Mouse (Mus musculus) embryonic facial prominence, embryonic 12.5 days (tissue): ENCODE data around the gene Arfip1. TPM values are rescaled to one million over a fixed set of nuclear protein-coding genes. Genes with fewer than 3 reads are reported as not detected.

Source experiments
- ATAC-seq: fragments of 200-750 bp; cut with Nextera tagmentation; 2 replicates; pipeline ENCODE4 v1.8.0; 2017; ENCODE audit not compliant: insufficient number of reproducible peaks, insufficient read depth, low FRiP score, low TSS enrichment
- H3K27ac ChIP-seq: fragments of 300-500 bp; sonication (generic); 2 replicates; pipeline ENCODE4 v1.5.1; 2016; ENCODE audit warnings: mild to moderate bottlenecking
- H3K27me3 ChIP-seq: fragments of 300-500 bp; sonication (generic); 2 replicates; pipeline ENCODE4 v1.6.1; 2016; ENCODE audit warnings: mild to moderate bottlenecking, moderate library complexity
- H3K36me3 ChIP-seq: fragments of 300-500 bp; sonication (generic); 2 replicates; pipeline ENCODE4 v1.6.1; 2016; ENCODE audit warnings: mild to moderate bottlenecking
- H3K4me1 ChIP-seq: fragments of 300-500 bp; sonication (generic); 2 replicates; pipeline ENCODE4 v1.6.1; 2016
- H3K4me2 ChIP-seq: fragments of 300-500 bp; sonication (generic); replicated peaks from 2 replicates; pipeline ENCODE4 v1.6.1; 2016; ENCODE audit warnings: mild to moderate bottlenecking, moderate library complexity
- H3K4me3 ChIP-seq: fragments of 300-500 bp; sonication (generic); 2 replicates; pipeline ENCODE4 v1.5.1; 2016; ENCODE audit warnings: mild to moderate bottlenecking
- H3K9ac ChIP-seq: fragments of 300-500 bp; sonication (generic); 2 replicates; pipeline ENCODE4 v1.6.1; 2016; ENCODE audit warnings: mild to moderate bottlenecking, moderate library complexity
- H3K9me3 ChIP-seq: fragments of 300-500 bp; sonication (generic); 2 replicates; pipeline ENCODE4 v1.6.1; 2016; ENCODE audit warnings: mild to moderate bottlenecking, moderate library complexity
- WGBS: fragments of 180-500 bp; shearing (Covaris S2); methylation state at CpG from one replicate; pipeline ENCODE4 v1.1.7; 2016; 5-methylcytosine and 5-hydroxymethylcytosine counted together
- polyA plus RNA-seq: library from polyadenylated mRNA; unstranded; fragments of >200 nt; fragmentation: Nextera tagmentation; extraction: Ambion mirVana; gene quantifications from 2 replicates; pipeline ENCODE4 v1.2.1, GENCODE M21; 2016

Gene Arfip1
- polyA plus RNA-seq, 1 experiment from 2014 or later: 39.6 TPM

GRCm38 (mm10) chr3:84524952-84525351, 57.5 kb downstream of the Arfip1 start:
- 90% methylated on average over 1 of the region's 1 CpGs for WGBS
- Histone ChIP-seq H3K9me3 (no peaks in the 10 kb centered on the region), H3K36me3 (peaks cover 7% of the 10 kb centered on the region; the same call in 1 of the 2 replicates), H3K27me3 (no peaks in the 10 kb centered on the region), H3K4me2 (no peak overlapping the region), H3K4me1 (no peaks in the 10 kb centered on the region), H3K9ac (no peak overlapping the region), H3K4me3 (no peak overlapping the region), H3K27ac (no peak overlapping the region)
- ATAC-seq: no peak

GRCm38 (mm10) chr3:84516163-84516562, 66.3 kb downstream of the Arfip1 start:
- no peak overlapping the region for H3K9ac ChIP-seq
- no peaks in the 10 kb centered on the region for H3K4me1 ChIP-seq
- no peak for ATAC-seq
- WGBS: 88% methylated on average over 3 of the region's 3 CpGs
- H3K27ac ChIP-seq: no peak overlapping the region
- no peak overlapping the region for H3K4me2 ChIP-seq
- no peaks in the 10 kb centered on the region for H3K27me3 ChIP-seq
- peaks cover 8% of the 10 kb centered on the region; the same call in 1 of the 2 replicates for H3K36me3 ChIP-seq
- H3K4me3 ChIP-seq: no peak overlapping the region
- no peaks in the 10 kb centered on the region for H3K9me3 ChIP-seq

- Histone ChIP-seq H3K36me3 (peaks cover 8% of the 10 kb centered on the region; the same call in 1 of the 2 replicates), H3K4me2 (no peak overlapping the region), H3K9ac (no peak overlapping the region), H3K27ac (no peak overlapping the region), H3K4me1 (no peaks in the 10 kb centered on the region), H3K27me3 (no peaks in the 10 kb centered on the region), H3K4me3 (no peak overlapping the region), H3K9me3 (no peaks in the 10 kb centered on the region)
- ATAC-seq: no peak
- WGBS: 72% methylated on average over 6 of the region's 6 CpGs
Measured at GRCm38 (mm10) chr3:84512774-84513515, 69.5 kb downstream of the Arfip1 start.

- no peak overlapping the region for H3K9ac ChIP-seq
- no peak for ATAC-seq
- H3K4me2 ChIP-seq: no peak overlapping the region
- H3K27me3 ChIP-seq: no peaks in the 10 kb centered on the region
- no peak overlapping the region for H3K4me3 ChIP-seq
- peaks cover 11% of the 10 kb centered on the region; the same call in 1 of the 2 replicates for H3K36me3 ChIP-seq
- H3K4me1 ChIP-seq: peaks cover 16% of the 10 kb centered on the region
- H3K9me3 ChIP-seq: no peaks in the 10 kb centered on the region
- no peak overlapping the region for H3K27ac ChIP-seq
- WGBS: 88% methylated on average over 4 of the region's 4 CpGs
Measured at GRCm38 (mm10) chr3:84505193-84505592, 77.2 kb downstream of the Arfip1 start.

GRCm38 (mm10) chr3:84504291-84504690, 78.1 kb downstream of the Arfip1 start:
- no peak for ATAC-seq
- Histone ChIP-seq H3K9me3 (no peaks in the 10 kb centered on the region), H3K9ac (no peak overlapping the region), H3K27ac (no peak overlapping the region), H3K27me3 (no peaks in the 10 kb centered on the region), H3K4me2 (no peak overlapping the region), H3K36me3 (peaks cover 11% of the 10 kb centered on the region; the same call in 1 of the 2 replicates), H3K4me1 (peaks cover 16% of the 10 kb centered on the region), H3K4me3 (no peak overlapping the region)
- 91% methylated on average over 8 of the region's 8 CpGs for WGBS

- Histone ChIP-seq H3K27ac (no peak overlapping the region), H3K27me3 (no peaks in the 10 kb centered on the region), H3K4me3 (no peak overlapping the region), H3K4me1 (peaks cover 16% of the 10 kb centered on the region), H3K36me3 (0 out of 2 replicates have a peak, but pooled peaks cover 6% of the 10 kb centered on the region), H3K9me3 (no peaks in the 10 kb centered on the region), H3K4me2 (no peak overlapping the region), H3K9ac (no peak overlapping the region)
- WGBS: 50% methylated on average over 2 of the region's 2 CpGs
- no peak for ATAC-seq
Measured at GRCm38 (mm10) chr3:84502101-84502500, 80.3 kb downstream of the Arfip1 start.

- no peak for ATAC-seq
- Histone ChIP-seq H3K4me2 (no peak overlapping the region), H3K9me3 (no peaks in the 10 kb centered on the region), H3K36me3 (0 out of 2 replicates have a peak, but pooled peaks cover 6% of the 10 kb centered on the region), H3K9ac (no peak overlapping the region), H3K4me1 (peaks cover 16% of the 10 kb centered on the region), H3K27ac (0 out of 2 replicates have a peak overlapping the region, but pooled peaks have one; percentile 3), H3K4me3 (no peak overlapping the region), H3K27me3 (no peaks in the 10 kb centered on the region)
- WGBS: 62% methylated on average over 10 of the region's 10 CpGs
Measured at GRCm38 (mm10) chr3:84500491-84500890, 81.9 kb downstream of the Arfip1 start.

GRCm38 (mm10) chr3:84497718-84498117, 84.7 kb downstream of the Arfip1 start:
- Histone ChIP-seq H3K9ac (no peak overlapping the region), H3K27me3 (no peaks in the 10 kb centered on the region), H3K4me2 (no peak overlapping the region), H3K4me1 (peaks cover 16% of the 10 kb centered on the region), H3K27ac (no peak overlapping the region), H3K36me3 (0 out of 2 replicates have a peak, but pooled peaks cover 4% of the 10 kb centered on the region), H3K9me3 (no peaks in the 10 kb centered on the region), H3K4me3 (no peak overlapping the region)
- no peak for ATAC-seq
- 74% methylated on average over 11 of the region's 11 CpGs for WGBS

GRCm38 (mm10) chr3:84492657-84493056, 89.8 kb downstream of the Arfip1 start:
- Histone ChIP-seq H3K36me3 (0 out of 2 replicates have a peak, but pooled peaks cover 4% of the 10 kb centered on the region), H3K9ac (no peak overlapping the region), H3K4me1 (no peaks in the 10 kb centered on the region), H3K4me3 (no peak overlapping the region), H3K27ac (no peak overlapping the region), H3K27me3 (no peaks in the 10 kb centered on the region), H3K9me3 (no peaks in the 10 kb centered on the region), H3K4me2 (no peak overlapping the region)
- ATAC-seq: no peak
- WGBS: 87% methylated on average over 8 of the region's 8 CpGs

GRCm38 (mm10) chr3:84492148-84492547, 90.3 kb downstream of the Arfip1 start:
- no peak for ATAC-seq
- Histone ChIP-seq H3K4me1 (no peaks in the 10 kb centered on the region), H3K9me3 (no peaks in the 10 kb centered on the region), H3K27ac (no peak overlapping the region), H3K36me3 (0 out of 2 replicates have a peak, but pooled peaks cover 4% of the 10 kb centered on the region), H3K4me2 (no peak overlapping the region), H3K27me3 (no peaks in the 10 kb centered on the region), H3K4me3 (no peak overlapping the region), H3K9ac (no peak overlapping the region)
- 77% methylated on average over 4 of the region's 4 CpGs for WGBS

GRCm38 (mm10) chr3:84488716-84489115, 93.7 kb downstream of the Arfip1 start:
- Histone ChIP-seq H3K4me2 (no peak overlapping the region), H3K27me3 (no peaks in the 10 kb centered on the region), H3K4me3 (no peak overlapping the region), H3K9ac (no peak overlapping the region), H3K27ac (no peak overlapping the region), H3K9me3 (no peaks in the 10 kb centered on the region), H3K36me3 (0 out of 2 replicates have a peak, but pooled peaks cover 4% of the 10 kb centered on the region), H3K4me1 (no peaks in the 10 kb centered on the region)
- ATAC-seq: no peak
- WGBS: 33% methylated on average over 6 of the region's 6 CpGs

GRCm38 (mm10) chr3:84484891-84485290, 97.5 kb downstream of the Arfip1 start:
- no peak overlapping the region for H3K4me3 ChIP-seq
- H3K9me3 ChIP-seq: no peaks in the 10 kb centered on the region
- WGBS: 66% methylated on average over 3 of the region's 3 CpGs
- H3K36me3 ChIP-seq: no peaks in the 10 kb centered on the region
- no peak overlapping the region for H3K9ac ChIP-seq
- H3K27ac ChIP-seq: no peak overlapping the region
- 0 out of 2 replicates have a peak, but pooled peaks cover 3% of the 10 kb centered on the region for H3K4me1 ChIP-seq
- no peak for ATAC-seq
- H3K27me3 ChIP-seq: peaks cover 23% of the 10 kb centered on the region; the same call in 1 of the 2 replicates
- no peak overlapping the region for H3K4me2 ChIP-seq
